8 mouse cellular contexts compared by ENCODE assay signal in the genomic region with DNA sequence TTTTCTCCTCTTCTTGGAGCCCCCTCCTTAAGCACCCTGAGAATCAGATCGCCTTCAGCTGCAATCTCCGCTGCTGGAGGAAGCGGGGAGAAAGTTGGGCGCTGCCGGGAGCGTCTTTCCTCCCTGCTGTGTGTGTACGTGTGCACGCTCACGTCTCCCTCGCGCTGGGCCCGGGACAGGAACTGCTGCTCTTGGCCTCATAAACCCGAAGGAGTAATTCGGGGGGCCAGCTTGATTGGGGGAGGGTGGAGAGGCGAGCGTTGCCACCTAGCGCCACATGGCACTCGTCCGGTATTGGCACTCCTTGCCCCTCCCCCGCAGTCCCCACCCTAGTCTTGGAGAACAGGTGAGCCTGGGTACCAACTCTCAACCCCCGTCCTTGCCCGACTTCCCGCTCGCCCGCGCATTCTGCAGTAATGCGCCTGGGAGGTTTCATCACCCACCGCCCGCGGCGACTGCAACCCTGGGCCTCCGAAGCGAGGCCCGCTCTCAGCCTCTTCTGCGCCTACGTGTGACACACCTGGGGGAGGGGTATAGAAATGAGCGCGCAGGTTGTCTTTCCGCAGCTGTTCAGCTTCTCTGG. TPM values are rescaled to one million over a fixed set of nuclear protein-coding genes. Genes with fewer than 3 reads are reported as not detected.
DNase-seq lines count a peak whose midpoint lies in the region; ATAC-seq and TF ChIP-seq lines count a peak whose summit lies in the region.

No protein-coding gene starts in this region.

- H3K27me3 ChIP-seq in kidney, postnatal 0 days (ENCODE audit: insufficient read depth, low read length), result peaks cover 18% of the 10 kb centered on the region
- H3K27me3 ChIP-seq in hindbrain, embryonic 11.5 days (ENCODE audit: control insufficient read depth, insufficient read depth, low read length), result peaks cover 20% of the 10 kb centered on the region

- H3K4me1 ChIP-seq in kidney, postnatal 0 days (replicated peaks; ENCODE audit: insufficient read depth, low read length), result peaks cover 16% of the 10 kb centered on the region
- peaks cover 1% of the 10 kb centered on the region; the same call in 1 of the 2 replicates for H3K4me1 ChIP-seq in cortical plate, adult 2 months (ENCODE audit: control insufficient read depth, insufficient read depth, low read length)
- H3K4me1 ChIP-seq in hindbrain, embryonic 11.5 days (replicated peaks; ENCODE audit: control insufficient read depth, insufficient read depth, low read length), result peaks cover 8% of the 10 kb centered on the region

- WGBS in kidney, postnatal 0 days, result 3% methylated on average over 39 of the region's 39 CpGs
- 2% methylated on average over 38 of the region's 39 CpGs for WGBS in hindbrain, embryonic 11.5 days

- H3K4me2 ChIP-seq in kidney, postnatal 0 days (ENCODE audit: low read length), result peak overlapping the region; percentile 96
- H3K4me2 ChIP-seq in hindbrain, embryonic 11.5 days (replicated peaks; ENCODE audit: low read depth, low read length), result peak overlapping the region; percentile 46

- no peaks in the 10 kb centered on the region for H3K36me3 ChIP-seq in kidney, postnatal 0 days (ENCODE audit: insufficient read depth, low read length)
- H3K36me3 ChIP-seq in hindbrain, embryonic 11.5 days (ENCODE audit: control insufficient read depth, insufficient read depth, low read length), result no peaks in the 10 kb centered on the region

- peak overlapping the region; percentile 14; the same call in 1 of the 2 replicates for H3K9ac ChIP-seq in kidney, postnatal 0 days (ENCODE audit: low read depth, low read length)
- no peak overlapping the region; the same call in 1 of the 2 replicates for H3K9ac ChIP-seq in hindbrain, embryonic 11.5 days (ENCODE audit: low read depth, low read length)

- no peaks in the 10 kb centered on the region for H3K9me3 ChIP-seq in kidney, postnatal 0 days (replicated peaks; ENCODE audit: low read length)
- no peaks in the 10 kb centered on the region for H3K9me3 ChIP-seq in hindbrain, embryonic 11.5 days (ENCODE audit: control insufficient read depth, low read length)

- peak overlapping the region; percentile 29 for H3K4me3 ChIP-seq in kidney, postnatal 0 days (replicated peaks; ENCODE audit: low read depth, low read length)
- H3K4me3 ChIP-seq in cortical plate, adult 2 months (ENCODE audit: insufficient read depth, low read length), result peak overlapping the region; percentile 23; the same call in 1 of the 2 replicates
- H3K4me3 ChIP-seq in hindbrain, embryonic 11.5 days (ENCODE audit: low read depth, low read length), result peak overlapping the region; percentile 26

- TF ChIP-seq POLR2A in cortical plate, adult 2 months (IDR thresholded peaks at IDR 0.05; ENCODE audit: extremely low read depth, insufficient read depth, low read length), result no peak

- no peak for TF ChIP-seq CTCF in kidney, postnatal 0 days (IDR thresholded peaks at IDR 0.05; ENCODE audit: low read depth)
- TF ChIP-seq CTCF in cortical plate, adult 2 months (IDR thresholded peaks at IDR 0.05; ENCODE audit: extremely low read depth, insufficient read depth, low read length), result no peak

- no peak overlapping the region for H3K27ac ChIP-seq in kidney, postnatal 0 days
- no peak overlapping the region for H3K27ac ChIP-seq in cortical plate, adult 2 months (ENCODE audit: insufficient read depth, low read length)
- no peak overlapping the region for H3K27ac ChIP-seq in hindbrain, embryonic 11.5 days (ENCODE audit: low read depth, low read length)

- no peak for ATAC-seq in kidney, postnatal 0 days (replicated peaks; ENCODE audit: low FRiP score, low read depth)
- ATAC-seq in hindbrain, embryonic 11.5 days (ENCODE audit: low FRiP score), result no peak

- DNase-seq in kidney, postnatal 0 days (ENCODE audit: low spot score), result no peak
- no peak for DNase-seq in kidney, postnatal 36 days
- DNase-seq in hindbrain, embryonic 11.5 days (ENCODE audit: low spot score), result peak; percentile 51
- peak; percentile 17 for DNase-seq in mesoderm, embryonic 11.5 days (ENCODE audit: low read depth, low spot score)
- peak; percentile 17 for DNase-seq in yolk sac, embryonic 10.5 days (ENCODE audit: low spot score)
- DNase-seq in B cell, adult 2 months, result no peak
- DNase-seq in cerebellum, adult 9-11 months, result no peak

RNA-seq across cellular contexts. Expression of gene Stc2, which starts 1.5 kb away (rescaled TPM):
- polyA plus RNA-seq in kidney, postnatal 0 days (2015; fragmentation: Nextera tagmentation; extraction: Ambion mirVana), result 2.6 and 2.9 TPM in 2 replicates
- polyA plus RNA-seq in cortical plate, adult 2 months (2012; rRNA removed), result 1.1 and 1.2 TPM in 2 replicates
- polyA plus RNA-seq in hindbrain, embryonic 11.5 days (2014; fragmentation: Nextera tagmentation; extraction: Ambion mirVana), result 0.64 and 0.96 TPM in 2 replicates

Comparison
In these comparisons a context has a peak if more than half of its experiments do, and no peak if none do; other contexts are left out.
1. DNase-seq: peak in hindbrain, embryonic 11.5 days (single experiment), mesoderm, embryonic 11.5 days (single experiment) and yolk sac, embryonic 10.5 days (single experiment); none in kidney, postnatal 0 days (single experiment), kidney, postnatal 36 days (0 of 2), B cell, adult 2 months (0 of 2) and cerebellum, adult 9-11 months (single experiment).
2. Peak in every context shown above with its lines, with median percentiles within 50 percentile points of each other: H3K4me3 ChIP-seq.